ENCODE assay signal across 11 mouse cellular contexts in genomic region chr17:31828118-31828517, GRCm38 (mm10). TPM values are rescaled to one million over a fixed set of nuclear protein-coding genes. Genes with fewer than 3 reads are reported as not detected.
A peak's percentile ranks its signal among the peaks of the same experiment; 100 is the strongest.
DNase-seq lines count a peak whose midpoint lies in the region; ATAC-seq and TF ChIP-seq lines count a peak whose summit lies in the region.
"Had no signal": no experiment of that assay in that cellular context is flagged by ENCODE, and none has a peak within 500 bp of the region (broad histone marks: within the 10 kb centered on the region; RNA-seq: fewer than 3 reads in every experiment).

No protein-coding gene starts in this region.

- no peaks in the 10 kb centered on the region for H3K9me3 ChIP-seq in heart, embryonic 11.5 days (replicated peaks; ENCODE audit: control insufficient read depth, low read length)
- H3K9me3 ChIP-seq in heart, embryonic 15.5 days (replicated peaks) = no peaks in the 10 kb centered on the region
- no peaks in the 10 kb centered on the region for H3K9me3 ChIP-seq in kidney, postnatal 0 days (replicated peaks; ENCODE audit: low read length)

- TF ChIP-seq POLR2A in heart, adult 2 months (IDR thresholded peaks at IDR 0.05; ENCODE audit: insufficient read depth, low read depth, low read length) = no peak

- H3K9ac ChIP-seq in heart, adult 2 months (ENCODE audit: low read depth, low read length) = no peak overlapping the region
- no peak overlapping the region for H3K9ac ChIP-seq in heart, embryonic 11.5 days (ENCODE audit: low read depth, low read length)
- H3K9ac ChIP-seq in heart, embryonic 15.5 days = no peak overlapping the region
- no peak overlapping the region for H3K9ac ChIP-seq in kidney, postnatal 0 days (ENCODE audit: low read depth, low read length)

- H3K27me3 ChIP-seq in heart, adult 2 months (ENCODE audit: control insufficient read depth, insufficient read depth, low read length) = no peaks in the 10 kb centered on the region
- no peaks in the 10 kb centered on the region; the same call in 1 of the 2 replicates for H3K27me3 ChIP-seq in heart, embryonic 11.5 days (ENCODE audit: control insufficient read depth, insufficient read depth, low read length)
- H3K27me3 ChIP-seq in heart, embryonic 15.5 days = no peaks in the 10 kb centered on the region
- H3K27me3 ChIP-seq in kidney, postnatal 0 days (ENCODE audit: insufficient read depth, low read length) = no peaks in the 10 kb centered on the region

- H3K4me2 ChIP-seq in heart, embryonic 11.5 days = no peak overlapping the region
- H3K4me2 ChIP-seq in heart, embryonic 15.5 days = no peak overlapping the region
- H3K4me2 ChIP-seq in kidney, postnatal 0 days (ENCODE audit: low read length) = no peak overlapping the region

- TF ChIP-seq CTCF in heart, adult 2 months (IDR thresholded peaks at IDR 0.05) = peak; percentile 46; the same call in 1 of the 2 replicates
- peak; percentile 43; the same call in 1 of the 2 replicates for TF ChIP-seq CTCF in kidney, postnatal 0 days (IDR thresholded peaks at IDR 0.05; ENCODE audit: low read depth)

- TF ChIP-seq EP300 in heart, adult 2 months (IDR thresholded peaks at IDR 0.05; ENCODE audit: insufficient read depth, low read depth, low read length) = 0 out of 2 replicates have a peak, but pooled peaks have one; percentile 21

- no peak overlapping the region for H3K4me3 ChIP-seq in heart, adult 2 months
- H3K4me3 ChIP-seq in heart, embryonic 11.5 days (ENCODE audit: low read depth, low read length) = no peak overlapping the region
- no peak overlapping the region for H3K4me3 ChIP-seq in heart, embryonic 15.5 days
- no peak overlapping the region for H3K4me3 ChIP-seq in kidney, postnatal 0 days (replicated peaks; ENCODE audit: low read depth, low read length)

- no peak for ATAC-seq in heart, embryonic 11.5 days (replicated peaks; ENCODE audit: insufficient number of reproducible peaks, low FRiP score, low TSS enrichment)
- no peak for ATAC-seq in heart, embryonic 15.5 days (replicated peaks; ENCODE audit: insufficient number of reproducible peaks, insufficient read depth, low FRiP score, low read depth)
- ATAC-seq in kidney, postnatal 0 days (replicated peaks; ENCODE audit: low FRiP score, low read depth) = no peak
- no peak for ATAC-seq in megakaryocyte, adult 5-6 weeks (ENCODE audit: poor library complexity, severe bottlenecking)

- DNase-seq in heart, adult 2 months = no peak
- peak; percentile 61 for DNase-seq in NIH3T3 (ENCODE audit: low read depth)
- peak; percentile 63 for DNase-seq in kidney, postnatal 0 days (ENCODE audit: low spot score)
- no peak for DNase-seq in layer of hippocampus, adult 18-20 months (ENCODE audit: low spot score in 2 of 2)
- no peak for DNase-seq in left cerebral cortex, postnatal 36 days (ENCODE audit: low spot score in 2 of 2)
- DNase-seq: cerebellum, adult 8-10 months; right cerebral cortex, postnatal 25 days; thymus, postnatal 36 days had no signal

- no peaks in the 10 kb centered on the region for H3K79me2 ChIP-seq in heart, adult 2 months (replicated peaks; ENCODE audit: control insufficient read depth, insufficient read depth, low read length)

- intact Hi-C loops in heart, adult 2 months (cut with DNase I) = loop anchor here (1.0 kb wide), 1 partner anchor 27 kb away; the partner anchor contains the start of gene Sik1
- intact Hi-C loops in left cerebral cortex, postnatal 36 days (cut with DNase I) = no loop called here

- H3K36me3 ChIP-seq in heart, adult 2 months (ENCODE audit: control insufficient read depth, insufficient read depth, low read length) = no peaks in the 10 kb centered on the region
- H3K36me3 ChIP-seq in heart, embryonic 11.5 days (ENCODE audit: control insufficient read depth, insufficient read depth, low read length) = no peaks in the 10 kb centered on the region
- no peaks in the 10 kb centered on the region for H3K36me3 ChIP-seq in heart, embryonic 15.5 days
- no peaks in the 10 kb centered on the region for H3K36me3 ChIP-seq in kidney, postnatal 0 days (ENCODE audit: insufficient read depth, low read length)

- peaks cover 15% of the 10 kb centered on the region for H3K4me1 ChIP-seq in heart, adult 2 months (ENCODE audit: control insufficient read depth, insufficient read depth, low read length)
- peaks cover 19% of the 10 kb centered on the region for H3K4me1 ChIP-seq in heart, embryonic 11.5 days (ENCODE audit: control insufficient read depth, insufficient read depth, low read length)
- peaks cover 48% of the 10 kb centered on the region for H3K4me1 ChIP-seq in heart, embryonic 15.5 days (replicated peaks)
- H3K4me1 ChIP-seq in kidney, postnatal 0 days (replicated peaks; ENCODE audit: insufficient read depth, low read length) = peaks cover 17% of the 10 kb centered on the region

- peak overlapping the region; percentile 52 for H3K27ac ChIP-seq in heart, adult 2 months
- no peak overlapping the region for H3K27ac ChIP-seq in heart, embryonic 11.5 days (ENCODE audit: low read depth, low read length)
- peak overlapping the region; percentile 95 for H3K27ac ChIP-seq in heart, embryonic 15.5 days
- H3K27ac ChIP-seq in kidney, postnatal 0 days = peak overlapping the region; percentile 77; the same call in 1 of the 2 replicates

- WGBS in heart, adult 2 months = 44% methylated on average over 5 of the region's 5 CpGs
- WGBS in heart, embryonic 11.5 days (ENCODE audit: insufficient replicate concordance) = 70% methylated on average over 5 of the region's 5 CpGs
- WGBS in heart, embryonic 15.5 days = 59% methylated on average over 5 of the region's 5 CpGs
- WGBS in kidney, postnatal 0 days = 33% methylated on average over 5 of the region's 5 CpGs

RNA-seq across cellular contexts. Expression of gene Sik1, which starts 27.5 kb away (rescaled TPM):
- total RNA-seq in heart, adult 2 months (2021) = 10 to 100 TPM; 39.6 to 62.7 TPM
- polyA plus RNA-seq in heart, adult 2 months (2012; rRNA removed) = 15.4 and 21.0 TPM in 2 replicates
- 21.7 and 24.3 TPM in 2 replicates for polyA plus RNA-seq in heart, embryonic 11.5 days (2014; fragmentation: Nextera tagmentation; extraction: Ambion mirVana)
- 16.4 and 22.5 TPM in 2 replicates for polyA plus RNA-seq in heart, embryonic 15.5 days (2015; fragmentation: Nextera tagmentation; extraction: Ambion mirVana)
- 15.4 and 17.2 TPM in 2 replicates for polyA plus RNA-seq in kidney, postnatal 0 days (2015; fragmentation: Nextera tagmentation; extraction: Ambion mirVana)
- 29.9 and 37.6 TPM in 2 replicates for total RNA-seq in megakaryocyte, adult 5-6 weeks (2015)
- 30.6 and 31.2 TPM in 2 replicates for total RNA-seq in megakaryocyte, adult 5-6 weeks (2017)
- 10 to 100 TPM; 17.0 to 20.1 TPM for total RNA-seq in layer of hippocampus, adult 18-20 months (2021)
- total RNA-seq in left cerebral cortex, postnatal 36 days (2021) = 10 to 100 TPM; 17.7 to 23.7 TPM

Comparison
In these comparisons a context has a peak if more than half of its experiments do, and no peak if none do; other contexts are left out.
1. DNase-seq: peak in NIH3T3 (single experiment) and kidney, postnatal 0 days (single experiment); none in heart, adult 2 months (0 of 2), layer of hippocampus, adult 18-20 months (0 of 2) and left cerebral cortex, postnatal 36 days (0 of 2).